Mouse (Mus musculus) thymus, postnatal 25 days (tissue): ENCODE measurements around the gene Auts2.

Experiments used
- DNase-seq: peaks from one replicate; pipeline ENCODE4 v3.0.0; 2022

Gene Auts2

GRCm38 (mm10) chr5:132445213-132445954, 97.8 kb downstream of the Auts2 start:
- no peak for DNase-seq

GRCm38 (mm10) chr5:132442948-132443347, 100.2 kb downstream of the Auts2 start:
- no peak for DNase-seq

- no peak for DNase-seq
These were observed 104.7 kb downstream of the Auts2 start for GRCm38 (mm10) chr5:132438414-132438813.

- no peak for DNase-seq
These were observed 105.2 kb downstream of the Auts2 start for GRCm38 (mm10) chr5:132437994-132438393.

- DNase-seq: no peak
These were observed 105.7 kb downstream of the Auts2 start for GRCm38 (mm10) chr5:132437478-132437877.

- DNase-seq: no peak
These were observed 106.2 kb downstream of the Auts2 start for GRCm38 (mm10) chr5:132436901-132437300.

GRCm38 (mm10) chr5:132436473-132436872, 106.7 kb downstream of the Auts2 start:
- no peak for DNase-seq

- DNase-seq: no peak
These were observed 107.7 kb downstream of the Auts2 start for GRCm38 (mm10) chr5:132435401-132435800.

GRCm38 (mm10) chr5:132433377-132434115, 109.6 kb downstream of the Auts2 start:
- no peak for DNase-seq

GRCm38 (mm10) chr5:132429363-132429762, 113.8 kb downstream of the Auts2 start:
- no peak for DNase-seq

GRCm38 (mm10) chr5:132426342-132426741, 116.8 kb downstream of the Auts2 start:
- no peak for DNase-seq

- no peak for DNase-seq
These were observed 117.3 kb downstream of the Auts2 start for GRCm38 (mm10) chr5:132425792-132426309.

- DNase-seq: no peak
These were observed 132.7 kb downstream of the Auts2 start for GRCm38 (mm10) chr5:132410338-132410852.

- no peak for DNase-seq
These were observed 134.1 kb downstream of the Auts2 start for GRCm38 (mm10) chr5:132408892-132409575.

- DNase-seq: no peak
These were observed 142.6 kb downstream of the Auts2 start for GRCm38 (mm10) chr5:132400556-132400955.

GRCm38 (mm10) chr5:132399486-132399885, 143.7 kb downstream of the Auts2 start:
- no peak for DNase-seq

- DNase-seq: no peak
These were observed 147.2 kb downstream of the Auts2 start for GRCm38 (mm10) chr5:132395922-132396321.

- no peak for DNase-seq
These were observed 148.2 kb downstream of the Auts2 start for GRCm38 (mm10) chr5:132394800-132395575.

- DNase-seq: no peak
These were observed 151.0 kb downstream of the Auts2 start for GRCm38 (mm10) chr5:132391831-132392763.

GRCm38 (mm10) chr5:132388746-132389145, 154.4 kb downstream of the Auts2 start:
- no peak for DNase-seq

GRCm38 (mm10) chr5:132385244-132385855, 157.8 kb downstream of the Auts2 start:
- no peak for DNase-seq
